Mouse (Mus musculus) heart, postnatal 0 days (tissue): ENCODE data around the gene Heg1.

Experiments used
- CTCF ChIP-seq: IDR thresholded peaks from 2 replicates; pipeline ENCODE4 v1.5.1; 2016; ENCODE audit warnings: antibody characterized with exemption, control low read depth, low read depth
- EP300 ChIP-seq: IDR thresholded peaks from 2 replicates; pipeline ENCODE4 v1.6.1; 2016; ENCODE audit warnings: antibody characterized with exemption, low read depth

DNA sequence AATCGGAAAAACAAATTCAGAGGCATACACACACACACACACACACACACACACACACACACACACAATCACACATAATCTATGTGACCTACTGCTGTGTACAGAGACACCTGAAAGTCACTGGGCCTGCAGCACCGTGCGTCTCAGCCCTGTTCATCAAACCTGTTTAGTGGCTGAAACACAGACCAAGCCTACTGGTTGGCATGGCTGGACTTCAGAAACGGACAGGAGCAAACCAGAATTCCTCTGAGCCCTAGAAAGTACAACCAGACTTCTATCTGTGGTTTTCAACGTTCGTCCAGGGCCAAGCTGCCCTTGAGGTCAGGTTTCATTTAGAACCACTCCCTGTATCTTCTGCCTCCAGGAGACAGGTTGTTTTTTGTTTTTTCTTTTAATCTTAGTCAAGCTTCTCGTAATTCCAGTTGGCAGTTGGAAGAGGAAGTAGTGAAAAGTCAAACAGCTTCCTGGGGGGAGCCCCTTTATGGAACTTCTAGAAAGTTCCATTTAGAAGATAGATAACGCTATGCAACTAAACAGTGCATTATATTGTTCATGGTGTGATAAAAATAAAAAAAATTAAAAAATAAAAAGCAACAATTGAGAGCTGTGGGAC is 101.0 kb downstream of the Heg1 start:
- TF ChIP-seq CTCF = no peak
- TF ChIP-seq EP300 = no peak
